Mouse (Mus musculus): Measurements from ENCODE around the gene Spaca7. TPM values are rescaled to one million over a fixed set of nuclear protein-coding genes. Genes with fewer than 3 reads are reported as not detected.
"Not testable (repeated sequence)": the region's sequence is repeated elsewhere in the genome, so short reads cannot be mapped to it uniquely, and the experiment has no call there.

Spaca7 gene
- not detected in 2 replicates for total RNA-seq (2014; fragmentation: Nextera tagmentation)
- total RNA-seq (2017), result not detected in 2 replicates

- no peak for ATAC-seq (replicated peaks; ENCODE audit: low FRiP score, low TSS enrichment, poor library complexity, severe bottlenecking)
Observed at GRCm38 (mm10) chr8:12572814-12573534, at the start of gene Spaca7. Spaca7 (plus strand) TSS chr8:12573029.

GRCm38 (mm10) chr8:12524279-12524678 is 48.5 kb upstream of the Spaca7 start:
- no peak for ATAC-seq (replicated peaks; ENCODE audit: low FRiP score, low TSS enrichment, poor library complexity, severe bottlenecking)

GRCm38 (mm10) chr8:12528659-12529058 is 44.2 kb upstream of the Spaca7 start:
- ATAC-seq (replicated peaks; ENCODE audit: low FRiP score, low TSS enrichment, poor library complexity, severe bottlenecking), result no peak

DNA sequence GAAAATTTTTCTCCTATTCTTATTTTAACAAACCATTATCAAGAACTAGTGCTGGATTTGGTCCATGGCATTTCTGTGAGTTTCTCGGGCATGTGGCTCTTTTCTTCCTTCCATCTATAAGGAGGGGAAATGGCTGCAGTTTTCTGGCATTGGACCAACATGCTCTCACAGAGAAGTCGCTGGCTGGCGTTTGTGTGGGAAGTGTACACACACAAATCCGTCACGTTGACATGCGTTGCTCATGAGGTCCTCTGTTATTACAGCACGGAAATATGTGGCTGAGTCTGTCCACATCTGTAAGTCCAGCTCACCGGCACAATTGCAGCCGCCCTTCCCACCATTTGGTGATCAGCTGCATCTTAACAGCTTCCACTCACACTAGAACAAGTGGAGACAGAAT is 37.2 kb upstream of the Spaca7 start:
- no peak for ATAC-seq (replicated peaks; ENCODE audit: low FRiP score, low TSS enrichment, poor library complexity, severe bottlenecking)

GRCm38 (mm10) chr8:12536306-12536705 is 36.5 kb upstream of the Spaca7 start:
- no peak for ATAC-seq (replicated peaks; ENCODE audit: low FRiP score, low TSS enrichment, poor library complexity, severe bottlenecking)

DNA sequence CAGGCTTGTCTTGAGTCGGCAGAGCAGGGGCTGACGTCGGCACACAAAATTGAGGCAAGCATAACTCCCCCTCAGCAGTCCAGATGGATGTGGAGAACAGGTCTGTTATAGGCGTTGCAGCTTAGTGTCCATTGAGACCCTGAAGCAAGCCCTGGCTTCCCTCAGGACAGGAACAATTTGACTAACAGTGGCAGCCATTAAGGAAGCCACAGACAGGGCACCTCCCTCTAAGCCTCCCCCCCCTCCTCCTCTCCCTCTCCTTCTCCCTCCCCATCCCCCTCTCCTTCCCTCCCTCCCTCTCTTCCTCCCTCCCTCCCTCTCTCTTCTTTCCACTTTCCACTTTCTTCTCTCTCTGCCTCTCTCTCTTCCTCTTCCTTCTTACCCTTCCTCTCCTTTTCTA is 27.6 kb upstream of the Spaca7 start:
- no peak for ATAC-seq (replicated peaks; ENCODE audit: low FRiP score, low TSS enrichment, poor library complexity, severe bottlenecking)

DNA sequence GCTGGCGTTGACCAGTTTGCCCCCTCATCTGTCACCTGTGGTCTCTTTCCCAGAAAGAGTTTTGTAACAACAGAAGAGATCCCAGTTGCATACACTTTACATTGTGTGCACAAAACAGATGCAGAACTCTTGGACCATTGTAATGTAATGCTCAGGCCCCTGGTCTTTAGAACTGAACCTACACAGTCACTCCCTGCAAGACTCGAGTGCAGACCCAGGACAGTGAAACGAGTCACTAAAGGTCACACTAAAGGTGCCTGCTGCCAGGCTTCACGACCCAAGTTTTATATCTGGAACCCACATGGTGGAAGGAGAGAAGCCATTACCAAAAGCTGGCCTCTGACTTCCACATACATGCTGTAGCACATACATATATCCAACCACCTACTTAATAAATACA is 27.2 kb upstream of the Spaca7 start:
- ATAC-seq (replicated peaks; ENCODE audit: low FRiP score, low TSS enrichment, poor library complexity, severe bottlenecking), result no peak

- no peak for ATAC-seq (replicated peaks; ENCODE audit: low FRiP score, low TSS enrichment, poor library complexity, severe bottlenecking)
Observed at GRCm38 (mm10) chr8:12547466-12548220, 25.2 kb upstream of the Spaca7 start.

GRCm38 (mm10) chr8:12548255-12548654 is 24.6 kb upstream of the Spaca7 start:
- no peak for ATAC-seq (replicated peaks; ENCODE audit: low FRiP score, low TSS enrichment, poor library complexity, severe bottlenecking)

DNA sequence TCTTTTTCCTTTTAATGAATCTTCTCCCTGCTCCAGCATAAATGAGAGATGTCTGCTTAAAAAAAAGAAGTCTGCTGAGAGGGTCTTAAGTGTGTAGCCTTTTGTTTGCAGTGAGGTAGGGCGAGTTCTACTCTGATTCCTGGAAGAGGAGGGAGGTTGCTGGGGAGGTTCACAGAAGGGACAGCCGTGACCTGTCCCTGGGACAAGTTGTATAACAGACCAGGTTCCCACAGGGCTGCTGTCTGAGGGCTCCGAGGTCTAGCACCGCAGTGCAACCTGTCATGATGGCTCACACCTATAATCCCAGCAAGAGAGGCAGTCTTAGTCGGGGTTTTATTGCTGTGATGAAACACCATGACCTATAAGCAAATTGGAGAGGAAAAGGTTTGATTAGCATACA is 24.1 kb upstream of the Spaca7 start:
- no peak for ATAC-seq (replicated peaks; ENCODE audit: low FRiP score, low TSS enrichment, poor library complexity, severe bottlenecking)

- no peak for ATAC-seq (replicated peaks; ENCODE audit: low FRiP score, low TSS enrichment, poor library complexity, severe bottlenecking)
Observed at GRCm38 (mm10) chr8:12555515-12556145, 17.2 kb upstream of the Spaca7 start.

GRCm38 (mm10) chr8:12558786-12559185 is 14.0 kb upstream of the Spaca7 start:
- no peak for ATAC-seq (replicated peaks; ENCODE audit: low FRiP score, low TSS enrichment, poor library complexity, severe bottlenecking)

- ATAC-seq (replicated peaks; ENCODE audit: low FRiP score, low TSS enrichment, poor library complexity, severe bottlenecking), result peak; percentile 67
Observed at GRCm38 (mm10) chr8:12561403-12561960, 11.3 kb upstream of the Spaca7 start.

DNA sequence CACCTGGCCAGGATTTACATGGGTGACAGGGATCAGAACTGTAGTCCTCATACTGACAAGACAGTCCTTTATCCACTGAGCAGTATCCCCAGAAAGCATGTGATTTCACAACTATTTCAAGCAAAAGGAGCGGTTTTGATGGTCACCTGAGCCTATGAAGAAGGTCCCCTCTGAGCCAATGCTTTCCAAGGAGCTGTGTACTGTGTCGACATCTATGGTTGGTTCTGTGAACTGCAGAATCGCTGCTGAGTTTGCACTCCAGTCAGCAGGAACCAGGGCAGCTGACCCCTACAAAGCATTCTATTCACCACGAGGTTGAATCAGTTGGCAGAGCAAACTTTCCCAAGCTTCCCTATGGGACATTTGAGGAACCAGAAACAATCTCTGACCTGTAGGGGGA is 8.5 kb upstream of the Spaca7 start:
- no peak for ATAC-seq (replicated peaks; ENCODE audit: low FRiP score, low TSS enrichment, poor library complexity, severe bottlenecking)

- no peak for ATAC-seq (replicated peaks; ENCODE audit: low FRiP score, low TSS enrichment, poor library complexity, severe bottlenecking)
Observed at GRCm38 (mm10) chr8:12565488-12565887, 7.3 kb upstream of the Spaca7 start.

DNA sequence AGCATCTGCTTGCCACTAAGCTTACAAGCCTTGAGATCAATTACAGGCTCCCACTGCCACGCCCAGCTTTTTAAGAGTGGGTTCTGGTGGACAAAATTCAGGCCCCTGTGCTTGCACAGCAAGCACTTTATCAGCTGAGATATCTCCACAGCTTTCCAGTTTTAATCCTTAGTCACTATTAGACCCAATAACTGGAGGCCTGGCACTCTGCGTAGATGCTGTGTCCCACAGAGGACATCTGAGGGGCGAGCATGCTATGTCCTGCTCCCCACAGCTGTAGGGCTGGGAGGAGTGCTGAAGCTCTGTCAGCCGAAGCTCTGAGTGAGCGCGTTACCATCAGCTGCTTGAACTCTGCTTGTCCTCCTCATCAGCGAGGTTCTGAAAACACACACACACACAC is 6.3 kb upstream of the Spaca7 start:
- no peak for ATAC-seq (replicated peaks; ENCODE audit: low FRiP score, low TSS enrichment, poor library complexity, severe bottlenecking)

DNA sequence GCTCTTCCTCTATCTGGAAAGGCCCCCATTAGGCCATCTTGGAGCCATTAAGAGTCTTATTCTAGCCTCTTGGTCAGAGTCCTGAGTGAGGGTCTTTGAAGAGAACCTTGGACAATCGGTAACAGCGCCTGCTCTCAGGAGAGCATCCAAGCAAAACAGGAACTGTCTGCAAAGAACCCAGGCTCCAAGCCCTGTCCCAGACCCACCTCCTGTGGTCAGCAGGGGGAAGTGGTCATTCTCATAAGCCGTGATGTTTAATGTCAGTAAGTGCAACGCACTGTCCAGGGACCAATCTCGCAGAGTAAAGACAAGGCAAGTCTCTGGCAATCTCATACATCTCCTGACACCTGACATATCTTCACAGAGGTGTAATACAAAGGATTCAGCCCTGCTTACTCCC is 3.2 kb downstream of the Spaca7 start:
- no peak for ATAC-seq (replicated peaks; ENCODE audit: low FRiP score, low TSS enrichment, poor library complexity, severe bottlenecking)

DNA sequence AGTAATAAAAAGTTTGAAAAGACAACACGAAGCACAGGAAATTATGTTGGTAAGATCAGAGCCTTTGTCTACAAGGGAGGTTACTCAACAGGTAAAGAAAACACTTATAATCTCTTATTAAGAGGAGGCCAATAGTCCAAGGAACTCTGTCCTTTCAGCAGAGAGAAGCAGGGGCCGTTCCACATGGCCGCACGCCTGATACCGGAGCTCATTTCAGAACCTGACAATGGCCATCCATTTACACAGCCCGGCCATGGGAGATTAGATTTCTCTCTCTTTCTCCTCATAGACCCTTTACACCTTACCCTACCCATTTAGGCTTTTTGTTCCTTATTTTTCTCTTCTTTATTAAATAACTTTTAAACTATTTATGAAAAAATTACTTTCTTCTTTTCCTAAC is 3.9 kb downstream of the Spaca7 start:
- no peak for ATAC-seq (replicated peaks; ENCODE audit: low FRiP score, low TSS enrichment, poor library complexity, severe bottlenecking)

DNA sequence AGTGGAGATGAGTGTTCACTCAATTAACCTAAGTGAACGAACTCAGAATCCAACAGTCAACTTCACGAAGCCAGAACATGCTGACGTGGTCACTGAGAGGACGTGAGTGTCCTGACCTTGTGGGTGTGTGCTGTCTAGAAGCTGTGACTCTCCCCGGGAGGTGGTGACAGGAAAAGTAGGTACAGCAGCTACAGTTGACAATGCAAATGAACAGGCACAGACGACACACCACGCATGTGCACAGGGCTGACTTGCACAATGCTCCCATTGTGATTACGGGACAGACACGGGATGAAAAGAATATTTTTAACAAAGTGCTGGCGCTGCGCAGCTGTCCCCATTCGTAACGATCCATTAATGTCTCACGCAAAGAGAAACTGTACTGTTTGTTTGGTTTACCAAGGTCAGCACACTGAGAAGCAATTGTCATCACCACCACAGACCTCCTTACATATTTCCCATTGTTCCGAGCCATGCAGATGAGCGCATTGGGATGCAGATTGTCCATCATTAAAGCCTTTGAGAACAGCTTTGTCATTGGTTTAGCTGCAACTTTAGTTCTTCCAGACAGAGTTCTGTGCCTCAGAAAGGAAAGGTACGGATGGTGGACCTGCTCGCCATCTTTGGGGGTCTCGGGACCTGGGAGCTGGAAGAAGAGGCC is 6.6 kb downstream of the Spaca7 start:
- ATAC-seq (replicated peaks; ENCODE audit: low FRiP score, low TSS enrichment, poor library complexity, severe bottlenecking), result not testable (repeated sequence)

- no peak for ATAC-seq (replicated peaks; ENCODE audit: low FRiP score, low TSS enrichment, poor library complexity, severe bottlenecking)
Observed at GRCm38 (mm10) chr8:12583785-12584184, 11.0 kb downstream of the Spaca7 start.
